Mouse (Mus musculus): ENCODE measurements around the gene Smarca4.
A peak's percentile ranks its signal among the peaks of the same experiment; 100 is the strongest.

The Smarca4 gene

DNA sequence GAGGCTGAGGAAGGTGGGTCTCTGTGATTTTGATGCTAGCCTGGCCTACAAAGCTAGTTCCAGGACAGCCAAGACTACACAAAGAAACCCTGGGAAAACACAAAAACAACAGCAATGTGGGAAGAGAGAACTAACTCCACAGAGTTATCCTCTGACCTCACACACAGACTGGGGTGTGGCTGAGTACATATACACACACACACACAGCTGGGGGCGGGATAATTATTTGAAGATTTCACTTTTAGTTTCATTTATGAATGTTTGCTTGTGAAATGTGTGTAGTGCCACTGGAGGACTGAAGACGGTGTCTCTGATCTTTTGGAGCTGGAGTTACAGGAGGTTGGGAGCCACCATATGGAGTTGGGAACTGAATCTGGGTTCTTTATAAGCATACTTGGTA is 14.9 kb upstream of the Smarca4 start:
- DNase-seq (ENCODE audit: low spot score in 2 of 2) = no peak

DNA sequence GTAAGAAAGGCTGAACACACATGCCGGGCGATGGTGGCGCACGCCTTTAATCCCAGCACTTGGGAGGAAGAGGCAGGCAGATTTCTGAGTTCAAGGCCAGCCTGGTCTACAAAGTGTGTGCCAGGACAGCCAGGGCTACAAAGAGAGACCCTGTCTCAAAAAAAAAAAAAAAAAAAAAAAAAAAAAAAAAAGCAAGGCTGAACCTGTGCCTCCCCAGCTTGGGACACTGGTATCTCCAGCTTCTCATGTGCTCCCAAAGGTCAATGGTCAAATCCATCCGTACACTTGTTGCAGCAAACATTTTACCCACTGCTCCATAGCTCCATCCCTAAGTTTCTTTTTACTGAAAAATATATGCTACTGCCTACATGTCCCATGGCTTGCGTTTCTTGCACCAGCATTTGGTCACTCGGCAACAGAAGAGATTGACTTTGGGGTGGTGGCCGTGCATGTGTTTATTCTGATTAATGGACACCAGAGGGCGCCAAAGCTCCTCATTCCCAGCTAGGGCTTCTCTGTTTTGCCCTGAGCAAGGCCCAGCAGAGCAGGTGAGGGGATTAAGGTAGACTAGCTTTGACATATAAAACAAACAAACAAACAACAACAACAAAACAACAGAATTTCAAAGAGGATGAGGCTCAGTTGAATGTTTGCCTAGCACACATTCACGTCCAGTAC is 14.1 kb upstream of the Smarca4 start:
- peak; percentile 68 to 79 for DNase-seq (ENCODE audit: low spot score in 2 of 2)

DNA sequence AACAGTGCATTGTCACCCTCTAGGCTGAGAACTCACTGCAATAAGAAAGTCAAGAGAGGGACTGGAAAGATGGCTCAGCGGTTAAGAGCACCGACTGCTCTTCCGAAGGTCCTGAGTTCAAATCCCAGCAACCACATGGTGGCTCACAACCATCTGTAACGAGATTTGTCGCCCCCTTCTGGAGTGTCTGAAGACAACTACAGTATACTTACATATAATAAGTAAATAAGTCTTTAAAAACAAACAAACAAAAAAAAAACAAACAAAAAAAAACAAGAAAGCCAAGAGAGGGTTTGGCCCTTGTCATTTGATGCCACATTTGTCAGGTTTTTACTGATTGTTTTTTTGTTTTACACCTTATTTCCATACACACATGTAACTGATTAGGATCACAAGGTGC is 11.8 kb upstream of the Smarca4 start:
- DNase-seq (ENCODE audit: low spot score in 2 of 2) = no peak

DNA sequence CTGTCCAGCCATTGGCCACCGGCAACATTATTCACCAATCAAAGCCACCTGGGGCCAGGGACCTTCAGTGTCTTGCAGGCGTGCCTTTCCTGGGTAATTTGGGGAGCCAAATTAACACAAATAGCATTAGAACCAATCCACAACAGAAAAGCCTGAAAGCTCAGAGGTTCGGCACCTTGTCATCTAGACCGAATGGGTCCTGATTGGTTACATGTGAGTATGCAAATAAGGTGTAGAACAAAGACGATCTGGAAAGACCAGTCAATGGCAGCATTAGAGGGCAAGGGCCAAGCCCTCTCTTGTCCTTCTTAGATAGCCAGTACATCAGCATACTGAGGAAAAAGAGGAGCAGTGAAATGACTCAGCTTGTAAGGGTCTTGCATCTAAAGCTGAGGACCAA is 10.1 kb upstream of the Smarca4 start:
- DNase-seq (ENCODE audit: low spot score in 2 of 2) = no peak

DNA sequence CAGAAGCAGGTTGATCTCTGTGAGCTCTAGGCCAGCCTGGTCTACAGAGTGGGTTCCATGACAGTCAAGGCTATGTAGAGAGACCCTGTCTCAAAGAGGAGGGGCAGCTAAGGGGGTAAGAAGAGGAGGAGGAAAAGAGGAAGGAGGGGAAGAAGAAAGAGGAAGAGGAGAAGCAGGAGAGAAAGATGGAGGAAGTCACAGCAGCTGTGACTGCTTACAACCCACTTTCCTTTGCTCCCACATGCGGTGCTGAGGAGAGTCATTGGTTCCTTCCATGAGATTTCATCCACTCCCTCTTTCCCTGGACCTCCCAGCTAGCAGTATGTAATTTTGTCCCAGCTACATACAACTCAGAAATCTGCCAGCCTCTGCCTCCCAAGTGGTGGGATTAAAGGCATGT is 9.3 kb upstream of the Smarca4 start:
- DNase-seq (ENCODE audit: low spot score in 2 of 2) = no peak

DNA sequence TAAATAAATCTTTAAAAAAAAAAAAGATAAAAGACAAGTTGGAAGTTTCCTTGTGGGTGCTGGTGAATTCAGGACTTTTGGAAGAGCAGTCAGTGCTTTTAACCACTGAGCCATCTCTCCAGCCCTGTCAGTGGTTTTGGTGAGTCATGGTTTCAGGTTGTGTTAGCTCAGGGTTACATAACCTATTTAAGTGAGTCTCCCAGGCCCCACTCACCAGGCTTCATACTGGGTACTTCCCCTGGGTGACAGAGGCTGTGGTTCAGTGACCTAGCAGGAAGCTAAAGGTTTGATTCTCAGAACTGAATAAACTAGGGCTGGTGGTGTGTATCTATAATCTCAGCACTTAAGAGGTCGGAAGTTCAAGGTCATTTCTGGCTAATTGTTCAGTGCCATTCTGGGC is 6.1 kb upstream of the Smarca4 start:
- peak in 1 of 2 experiments; percentile 76 for DNase-seq (ENCODE audit: low spot score in 2 of 2)

DNA sequence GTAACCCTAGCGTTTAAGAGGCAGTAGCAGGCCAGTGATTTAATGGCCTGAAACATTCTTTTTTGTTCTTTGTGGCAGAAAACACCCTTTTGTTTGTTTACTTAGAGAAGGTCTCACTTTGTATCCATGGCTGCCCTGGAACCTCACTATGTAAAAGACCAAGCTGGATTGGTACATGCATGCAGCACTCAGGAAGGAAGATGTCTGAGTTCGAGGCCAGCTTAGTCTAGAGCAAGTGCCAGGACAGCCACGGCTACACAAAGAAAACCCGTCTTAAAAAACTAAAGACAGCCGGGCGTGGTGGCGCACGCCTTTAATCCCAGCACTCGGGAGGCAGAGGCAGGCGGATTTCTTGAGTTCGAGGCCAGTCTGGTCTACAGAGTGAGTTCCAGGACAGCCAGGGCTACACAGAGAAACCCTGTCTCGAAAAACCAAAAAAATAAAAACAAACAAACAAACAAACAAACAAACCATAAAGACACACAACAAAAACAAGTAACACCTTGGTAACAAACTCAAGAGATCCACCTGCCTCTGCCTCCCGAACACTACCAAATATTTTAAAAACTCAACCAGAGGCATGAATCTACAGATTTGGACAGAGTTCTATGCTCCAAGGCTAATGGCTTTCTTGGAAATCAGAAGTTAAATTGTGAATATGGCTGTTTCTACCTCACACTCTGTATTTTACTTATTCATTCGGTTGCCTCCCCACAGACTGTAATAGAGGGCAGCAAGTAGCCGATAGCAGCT is 929 bp upstream of the Smarca4 start:
- no peak for DNase-seq (ENCODE audit: low spot score in 2 of 2)

DNA sequence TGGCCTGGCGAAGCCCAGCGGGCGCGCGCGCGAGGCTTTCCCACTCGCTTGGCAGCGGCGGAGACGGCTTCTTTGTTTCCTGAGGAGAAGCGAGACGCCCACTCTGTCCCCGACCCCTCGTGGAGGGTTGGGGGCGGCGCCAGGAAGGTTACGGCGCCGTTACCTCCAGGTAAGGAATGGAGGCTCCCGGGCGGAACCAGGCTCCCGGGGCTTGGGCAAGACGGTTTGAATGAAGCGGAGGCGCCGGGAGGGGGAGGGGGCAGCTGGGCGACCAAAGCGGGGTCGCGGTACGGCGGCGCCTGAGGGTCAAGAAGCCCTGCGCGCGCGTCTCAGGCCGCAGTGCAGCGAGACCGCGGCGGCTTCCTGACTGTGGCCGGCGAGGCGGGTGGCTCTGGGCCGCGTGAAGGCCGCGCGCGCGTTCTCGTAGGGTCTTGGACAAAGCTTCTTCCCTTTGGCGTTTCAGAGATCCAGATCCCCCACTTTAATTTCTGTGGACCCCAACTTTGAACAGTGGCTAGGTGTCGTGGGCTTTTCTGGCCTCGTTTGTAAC is 338 bp downstream of the Smarca4 start:
- DNase-seq (ENCODE audit: low spot score in 2 of 2) = peak; percentile 82 to 89

DNA sequence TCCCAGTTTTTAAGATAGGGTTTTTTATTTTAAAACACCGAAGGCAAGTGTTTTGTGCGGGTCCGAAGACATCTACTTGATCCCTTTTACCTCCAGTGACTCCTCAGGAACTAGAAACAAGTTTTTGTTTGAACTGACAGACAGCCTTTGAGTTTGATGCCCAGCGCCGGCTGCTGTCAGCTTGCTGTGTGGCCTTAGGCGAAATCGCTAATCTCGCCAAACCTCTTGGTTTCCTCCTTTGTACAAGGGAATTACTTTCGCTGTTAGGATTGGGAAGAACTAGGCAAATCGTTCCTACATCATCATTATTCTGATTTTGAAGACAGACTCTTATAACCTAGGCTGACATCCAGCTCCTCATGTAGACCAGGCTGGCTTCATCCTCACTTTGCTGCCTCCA is 1.1 kb downstream of the Smarca4 start:
- peak; percentile 41 to 47 for DNase-seq (ENCODE audit: low spot score in 2 of 2)

DNA sequence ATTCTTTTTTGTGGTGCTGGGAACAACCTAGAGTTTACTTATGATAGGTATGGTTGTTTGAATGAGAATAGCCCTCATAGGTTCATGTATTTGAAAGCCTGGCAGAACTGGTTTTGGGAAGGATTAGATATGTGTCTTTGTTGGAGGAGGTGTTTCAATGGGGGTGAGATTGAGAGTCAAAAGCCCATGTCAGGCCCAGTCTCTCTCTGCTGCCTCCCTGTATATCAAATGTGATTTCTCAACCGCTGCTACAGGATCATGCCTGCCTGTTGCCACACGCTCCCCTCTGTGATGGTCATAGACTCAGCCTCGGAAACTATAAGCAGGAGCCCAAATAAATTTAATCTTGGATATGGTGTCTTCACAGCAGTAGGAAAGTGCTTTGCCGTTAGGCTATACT is 4.3 kb downstream of the Smarca4 start:
- no peak for DNase-seq (ENCODE audit: low spot score in 2 of 2)

DNA sequence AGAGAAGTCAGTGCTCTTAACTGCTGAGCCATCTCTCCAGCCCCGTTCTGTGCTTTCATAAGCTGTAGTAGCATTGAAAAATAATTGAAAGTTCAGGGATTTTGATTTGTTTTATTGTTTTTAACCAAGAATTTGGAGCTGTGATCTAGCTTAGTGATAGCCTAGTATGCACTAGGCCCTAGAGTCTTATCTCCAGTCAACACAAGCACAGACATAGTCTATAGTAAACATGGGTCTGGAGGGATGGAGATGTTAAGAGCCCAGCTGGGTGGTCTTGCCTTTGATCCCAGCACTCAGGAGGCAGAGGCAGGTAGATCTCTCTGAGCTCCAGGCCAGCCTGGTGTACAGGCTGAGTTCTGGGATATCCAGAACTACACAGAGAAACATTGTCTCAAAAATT is 6.7 kb downstream of the Smarca4 start:
- DNase-seq (ENCODE audit: low spot score in 2 of 2) = no peak

DNA sequence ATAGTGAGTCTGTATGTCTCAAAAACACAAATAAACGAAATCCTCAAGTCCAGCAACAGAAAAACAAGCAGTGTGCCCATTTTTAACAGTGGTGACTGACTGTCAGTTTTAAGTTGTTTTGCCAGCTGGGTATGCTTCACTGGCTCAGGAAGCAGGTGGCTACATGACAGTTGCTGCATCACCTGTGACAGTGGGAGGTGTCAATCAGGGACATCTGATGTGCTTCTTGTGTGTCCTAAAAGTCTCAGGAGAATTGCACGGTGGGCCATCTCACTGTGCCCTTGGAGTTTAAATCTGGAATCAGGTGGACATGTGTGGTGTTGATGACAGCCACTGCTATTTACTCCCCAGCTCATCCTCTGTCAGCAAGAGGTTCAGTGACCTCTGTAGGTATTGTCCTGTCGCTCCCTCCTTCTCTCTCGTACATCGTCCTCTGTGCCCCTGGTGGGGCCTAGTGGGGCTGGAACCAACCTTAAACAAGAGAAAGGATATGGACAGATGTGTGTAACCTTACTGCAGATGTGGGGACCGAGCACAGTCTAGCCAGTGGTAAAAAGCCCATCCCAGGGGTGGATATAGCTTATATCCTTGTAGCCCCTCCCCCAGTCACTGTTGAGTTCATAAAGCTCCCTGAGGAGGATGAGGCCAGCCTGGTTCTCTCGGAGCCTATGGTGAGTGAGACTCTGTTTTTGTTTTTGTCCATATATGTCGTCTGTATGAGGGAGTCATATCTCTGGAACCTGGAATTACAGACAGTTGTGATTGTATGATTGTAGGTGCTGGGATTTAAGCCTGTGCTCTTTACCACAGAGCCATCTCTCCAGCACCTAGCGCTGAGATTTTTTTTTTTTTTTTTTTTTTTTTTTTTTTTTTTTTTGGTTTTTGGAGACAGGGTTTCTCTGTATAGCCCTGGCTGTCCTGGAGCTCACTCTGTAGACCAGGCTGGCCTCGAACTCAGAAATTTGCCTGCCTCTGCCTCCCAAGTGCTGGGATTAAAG is 9.7 kb downstream of the Smarca4 start:
- DNase-seq (ENCODE audit: low spot score in 2 of 2) = peak in 1 of 2 experiments; percentile 59

DNA sequence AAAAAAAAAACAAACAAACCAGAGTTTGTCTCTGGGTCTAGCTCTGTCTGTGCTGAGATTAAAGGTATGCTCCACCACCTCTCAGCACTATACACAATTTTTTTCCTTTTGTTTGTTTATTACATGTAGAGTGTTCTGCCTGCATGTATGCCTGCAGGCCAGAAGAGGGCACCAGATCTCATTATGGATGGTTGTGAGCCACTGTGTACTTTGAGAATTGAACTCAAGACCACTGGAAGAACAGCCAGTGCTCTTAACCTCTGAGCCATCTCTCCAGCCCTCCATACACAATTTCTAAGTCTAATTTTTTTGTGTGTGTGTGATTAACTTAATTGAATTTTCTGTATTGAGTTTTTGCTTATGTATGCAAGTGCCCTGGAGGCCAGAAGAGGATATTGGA is 10.6 kb downstream of the Smarca4 start:
- DNase-seq (ENCODE audit: low spot score in 2 of 2) = no peak

DNA sequence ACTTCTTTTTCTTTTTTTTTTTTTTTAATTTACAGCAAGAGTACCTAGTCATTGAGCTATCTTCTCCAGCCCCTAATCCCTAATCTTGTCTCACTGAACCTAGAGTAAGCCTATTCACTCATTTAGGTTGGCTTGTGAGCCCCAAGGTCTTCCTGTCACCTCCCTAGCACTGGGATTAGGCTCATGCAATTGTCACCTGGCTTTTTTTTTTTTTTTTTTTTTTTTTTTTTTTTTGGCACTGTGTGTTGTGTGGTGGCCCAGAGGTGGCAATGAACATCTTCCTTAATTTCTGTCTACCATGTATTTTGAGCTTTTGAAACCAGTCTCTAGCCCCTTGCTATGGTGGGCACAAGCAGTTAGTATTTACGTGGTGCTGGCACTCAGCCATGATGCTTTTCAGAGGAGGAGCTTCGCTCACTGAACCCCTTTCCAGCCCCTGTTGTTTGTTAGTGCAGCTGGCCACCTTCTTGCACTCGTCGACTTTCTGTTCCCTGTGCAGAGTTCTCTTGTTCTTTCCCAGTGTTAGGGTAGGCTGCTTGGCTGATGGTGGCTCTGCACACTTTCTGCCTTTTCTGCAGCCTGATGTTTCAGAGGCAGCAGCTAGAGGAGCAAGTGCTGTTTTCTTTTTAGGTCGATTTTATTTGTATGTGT is 11.3 kb downstream of the Smarca4 start:
- DNase-seq (ENCODE audit: low spot score in 2 of 2) = peak in 1 of 2 experiments; percentile 57

DNA sequence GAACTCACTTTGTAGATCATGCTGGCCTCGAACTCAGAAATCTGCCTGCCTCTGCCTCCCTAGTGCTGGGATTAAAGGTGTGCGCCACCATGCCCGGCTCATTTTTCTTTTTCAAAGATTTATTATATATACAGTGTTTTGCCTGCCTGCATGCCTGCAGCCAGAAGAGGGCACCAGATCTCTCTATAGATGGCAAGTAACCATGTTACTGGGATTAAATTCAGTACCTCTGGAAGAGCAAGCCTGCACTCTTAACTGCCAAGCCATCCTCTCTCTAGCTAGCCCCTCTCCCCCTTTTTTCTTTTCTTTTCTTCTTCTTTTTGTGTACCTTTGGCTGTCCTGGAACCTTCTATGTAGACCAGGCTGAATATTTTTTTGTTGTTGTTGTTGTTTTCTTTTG is 14.7 kb downstream of the Smarca4 start:
- peak in 1 of 2 experiments; percentile 68 for DNase-seq (ENCODE audit: low spot score in 2 of 2)

DNA sequence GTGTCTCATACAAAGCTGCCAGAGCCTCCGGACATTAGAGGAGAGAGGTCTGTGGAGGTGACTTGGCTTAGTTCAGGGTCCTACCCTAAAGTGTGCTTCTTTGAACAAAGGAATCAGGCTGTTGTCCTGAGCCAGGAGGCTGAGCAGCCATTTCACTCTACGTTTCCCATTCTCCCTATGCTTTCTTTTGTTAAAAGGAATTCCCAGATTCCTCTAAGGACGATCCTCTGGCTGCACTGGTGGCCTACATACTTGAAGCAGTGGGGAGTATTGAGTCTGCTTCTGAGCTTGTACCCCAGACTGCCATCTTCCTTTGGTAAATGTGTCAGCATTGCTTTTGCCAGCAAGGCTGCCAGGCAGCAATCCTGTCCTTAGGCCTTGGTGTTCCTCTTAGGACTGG is 17.1 kb downstream of the Smarca4 start:
- no peak for DNase-seq (ENCODE audit: low spot score in 2 of 2)

DNA sequence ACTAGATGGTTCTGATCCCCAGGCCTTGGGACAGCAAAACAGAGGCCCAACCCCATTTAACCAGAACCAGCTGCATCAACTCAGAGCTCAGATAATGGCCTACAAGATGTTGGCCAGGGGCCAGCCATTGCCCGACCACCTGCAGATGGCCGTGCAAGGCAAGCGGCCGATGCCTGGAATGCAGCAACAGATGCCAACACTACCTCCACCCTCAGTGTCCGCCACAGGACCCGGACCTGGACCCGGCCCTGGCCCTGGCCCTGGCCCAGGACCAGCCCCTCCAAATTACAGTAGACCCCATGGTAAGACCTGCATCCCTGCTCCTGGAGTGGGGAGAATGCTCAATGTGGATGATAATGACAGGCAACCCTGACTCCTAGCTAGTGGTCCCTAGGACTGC is 19.7 kb downstream of the Smarca4 start:
- DNase-seq (ENCODE audit: low spot score in 2 of 2) = no peak

DNA sequence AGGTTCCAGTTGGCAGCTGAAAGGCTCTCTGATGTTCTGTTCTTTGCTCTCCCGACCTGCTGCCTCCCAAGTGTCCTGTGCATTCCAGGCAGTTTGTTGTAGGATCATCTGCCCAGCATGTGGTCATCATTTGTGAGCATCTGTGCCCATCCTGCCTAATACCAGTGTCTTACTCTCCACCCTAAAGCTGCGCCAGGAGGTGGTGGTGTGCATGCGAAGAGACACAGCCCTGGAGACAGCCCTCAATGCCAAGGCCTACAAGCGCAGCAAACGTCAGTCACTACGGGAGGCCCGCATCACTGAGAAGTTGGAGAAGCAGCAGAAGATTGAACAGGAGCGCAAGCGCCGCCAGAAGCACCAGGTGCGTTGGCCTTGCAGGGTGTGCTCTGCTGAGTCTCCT is 23.1 kb downstream of the Smarca4 start:
- DNase-seq (ENCODE audit: low spot score in 2 of 2) = no peak

DNA sequence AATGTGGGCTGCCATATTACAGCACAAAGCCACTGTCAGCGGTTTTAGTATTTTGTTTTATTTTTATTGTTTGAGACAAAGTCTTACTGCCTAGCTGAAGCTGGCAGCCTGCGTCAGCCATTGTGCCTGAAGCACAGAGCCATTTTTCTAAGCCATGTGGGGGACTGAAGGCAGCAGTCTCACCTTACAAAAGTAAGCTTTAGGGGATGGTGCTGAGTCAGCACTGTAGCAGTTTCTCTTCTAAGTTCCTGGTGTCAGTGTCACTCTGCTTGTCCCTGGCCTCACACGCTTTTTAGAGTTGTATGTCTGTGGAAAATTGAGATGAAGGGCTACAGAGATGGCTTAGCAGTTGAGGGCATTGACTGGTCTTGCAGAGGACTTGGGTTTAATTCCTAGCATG is 30.4 kb downstream of the Smarca4 start:
- no peak for DNase-seq (ENCODE audit: low spot score in 2 of 2)

DNA sequence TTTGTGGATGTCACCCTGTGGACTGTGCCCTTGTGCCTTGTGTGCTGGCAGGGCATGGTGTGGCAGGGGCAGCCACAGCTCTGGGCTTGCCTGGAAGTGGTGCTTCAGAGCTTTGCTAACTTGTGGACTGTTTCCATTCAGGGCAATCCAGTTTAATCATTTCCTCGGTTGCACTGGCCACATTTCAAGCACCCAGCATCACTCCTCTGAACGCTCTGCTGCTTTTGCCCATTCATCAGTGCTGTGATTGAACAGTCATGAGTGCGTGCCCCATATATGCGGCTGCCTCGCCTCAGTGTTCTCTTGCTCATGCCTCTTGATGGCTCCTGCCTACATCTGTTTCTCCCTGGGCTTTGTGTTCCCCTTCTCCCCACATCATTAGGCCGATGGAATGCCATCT is 31.8 kb downstream of the Smarca4 start:
- DNase-seq (ENCODE audit: low spot score in 2 of 2) = no peak

DNA sequence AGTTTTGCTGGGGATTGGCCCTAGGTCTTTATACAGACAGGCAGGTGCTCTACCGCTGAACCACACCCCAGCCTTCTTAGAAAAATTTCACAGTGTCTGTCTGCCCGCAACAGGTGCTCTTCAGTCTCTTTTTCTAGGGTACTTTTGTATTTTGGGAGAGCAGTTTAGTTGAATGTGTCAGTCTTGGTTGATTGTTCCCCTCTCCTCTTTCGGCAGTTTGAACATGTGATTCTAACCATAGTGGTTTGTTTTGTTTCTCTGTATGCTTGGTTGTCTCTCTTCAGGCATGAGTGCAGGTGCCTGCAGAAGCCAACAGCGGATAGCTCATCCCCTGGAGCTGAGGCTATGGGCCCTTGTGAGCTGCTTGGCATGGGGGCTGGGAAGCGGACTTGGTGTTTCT is 36.3 kb downstream of the Smarca4 start:
- DNase-seq (ENCODE audit: low spot score in 2 of 2) = no peak

DNA sequence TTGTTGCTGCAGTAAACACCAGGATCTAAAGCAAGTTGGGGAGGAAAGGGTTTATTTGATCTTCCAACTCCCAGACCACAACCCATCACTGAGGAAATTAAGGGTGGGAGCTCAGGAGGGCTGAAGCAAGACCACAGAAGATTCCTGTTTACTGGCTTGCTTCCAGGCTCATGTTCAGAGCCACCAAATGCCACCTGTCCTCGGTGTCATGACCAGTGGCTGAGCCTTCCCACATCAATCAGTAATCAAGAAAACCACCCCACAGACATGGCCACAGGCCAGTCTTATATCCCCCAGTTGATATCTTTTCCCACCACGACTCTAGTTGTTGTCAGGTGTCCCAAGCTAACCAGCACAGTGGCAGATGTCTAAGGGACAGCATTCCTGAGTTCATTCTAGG is 37.3 kb downstream of the Smarca4 start:
- no peak for DNase-seq (ENCODE audit: low spot score in 2 of 2)
